Mouse (Mus musculus) embryonic fibroblast, embryonic 13.5 days (primary cell): ENCODE measurements around the gene Kifc5b.

Source experiments
- CTCF ChIP-seq: IDR thresholded peaks from 2 replicates; pipeline ENCODE4 v1.5.1; 2011; ENCODE audit warnings: mild to moderate bottlenecking, control low read depth, low read length, moderate library complexity, borderline replicate concordance; ENCODE audit not compliant: insufficient read depth
- POLR2A ChIP-seq: IDR thresholded peaks from 2 replicates; pipeline ENCODE4 v1.6.1; 2011; ENCODE audit warnings: low read depth, mild to moderate bottlenecking, control low read depth, low read length, moderate library complexity

DNA sequence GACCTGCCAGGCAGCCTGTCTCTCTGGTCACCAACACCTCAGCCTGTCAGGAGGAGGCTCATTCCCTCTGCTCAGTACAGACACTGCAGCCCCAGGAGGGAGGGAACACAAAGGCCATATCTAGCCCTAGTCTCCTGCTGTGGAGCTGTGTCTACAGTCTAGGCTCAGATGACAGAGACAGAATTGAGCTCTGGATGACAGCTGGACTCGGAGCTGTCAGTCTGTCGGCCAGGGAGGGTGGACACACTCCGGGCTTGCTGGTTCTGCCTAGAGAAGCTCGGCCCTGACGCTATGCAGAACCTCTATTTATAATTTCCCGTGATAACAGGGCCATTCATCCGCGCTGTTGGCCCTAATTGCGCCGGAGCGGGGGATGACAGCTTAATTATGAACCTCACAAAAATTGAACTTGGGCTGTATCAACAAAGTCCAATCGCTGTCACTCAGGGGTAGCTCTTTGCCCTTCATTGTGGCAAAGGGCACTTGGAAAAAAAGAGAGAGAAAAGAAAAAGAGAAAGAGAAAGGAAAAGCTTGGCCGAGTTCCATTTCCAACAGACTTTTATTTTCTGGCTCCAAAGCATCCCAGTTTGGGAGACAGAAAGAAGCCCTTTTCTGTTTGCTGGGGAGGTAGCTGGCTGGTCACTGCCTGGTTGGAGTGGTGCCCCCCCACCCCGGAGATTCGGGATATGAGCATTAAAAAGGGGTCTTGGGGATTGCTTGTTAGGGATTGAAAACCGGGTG lies 24.1 kb upstream of the Kifc5b start:
- no peak for TF ChIP-seq CTCF
- TF ChIP-seq POLR2A, result no peak
